Mouse (Mus musculus): ENCODE results near the gene Bik.

- TF ChIP-seq CTCF (conservative IDR thresholded peaks at IDR 0.05; ENCODE audit: low read length): no peak
- no peak for TF ChIP-seq POU5F1 (IDR thresholded peaks at IDR 0.05; ENCODE audit: borderline replicate concordance, low read length)
Measured at GRCm38 (mm10) chr15:83550137-83550536, 23.5 kb downstream of the Bik start.

Measured in E14TG2a.4 (cell line).